Mouse (Mus musculus) kidney, adult 2 months (tissue): ENCODE measurements around the gene AC131692.1. TPM values are rescaled to one million over a fixed set of nuclear protein-coding genes. Genes with fewer than 3 reads are reported as not detected.

Experiments used
- DNase-seq: peaks from one replicate; pipeline ENCODE4 v3.0.0; 2021
- H3K27ac ChIP-seq: fragments of 200-500 bp; 2 replicates; pipeline ENCODE4 v1.5.1; 2012; ENCODE audit warnings: low read depth, low read length, control low read depth, inconsistent platforms; ENCODE audit not compliant: insufficient read depth
- H3K27me3 ChIP-seq: fragments of 200-500 bp; replicated peaks from 2 replicates; pipeline ENCODE4 v1.6.1; 2012; ENCODE audit warnings: mild to moderate bottlenecking, moderate library complexity, low read length, inconsistent platforms; ENCODE audit not compliant: control insufficient read depth, insufficient read depth
- H3K36me3 ChIP-seq: fragments of 200-500 bp; 2 replicates; pipeline ENCODE4 v1.6.1; 2012; ENCODE audit warnings: mild to moderate bottlenecking, moderate library complexity, low read length, inconsistent platforms; ENCODE audit not compliant: control insufficient read depth, insufficient read depth
- H3K4me1 ChIP-seq: fragments of 200-500 bp; 2 replicates; pipeline ENCODE4 v1.6.1; 2011; ENCODE audit warnings: low read length; ENCODE audit not compliant: control insufficient read depth, insufficient read depth
- H3K4me3 ChIP-seq: fragments of 200-500 bp; 2 replicates; pipeline ENCODE4 v1.5.1; 2011; ENCODE audit warnings: mild to moderate bottlenecking, low read depth, low read length, control low read depth; ENCODE audit not compliant: insufficient read depth
- CTCF ChIP-seq: fragments of 200-500 bp; conservative IDR thresholded peaks from 2 replicates; pipeline ENCODE4 v1.5.1; 2011; ENCODE audit warnings: low read depth, mild to moderate bottlenecking, control low read depth, low read length, moderate library complexity, mixed read lengths; ENCODE audit not compliant: insufficient read depth, insufficient read length
- POLR2A ChIP-seq: fragments of 200-500 bp; IDR thresholded peaks from one replicate; pipeline ENCODE4 v1.6.1; 2011; ENCODE audit warnings: low read depth, low read length, control low read depth
- WGBS: fragments of 180-500 bp; shearing (Covaris S2); methylation state at CpG from one replicate; pipeline ENCODE4 v1.1.7; 2018; 5-methylcytosine and 5-hydroxymethylcytosine counted together
- polyA plus RNA-seq: library from polyadenylated mRNA; depleted of rRNA; stranded (reverse); fragments of >200 nt; gene quantifications from 2 replicates; pipeline ENCODE4 v1.2.3, GENCODE M21; 2012

Gene AC131692.1
- polyA plus RNA-seq, 1 experiment = not detected

DNA sequence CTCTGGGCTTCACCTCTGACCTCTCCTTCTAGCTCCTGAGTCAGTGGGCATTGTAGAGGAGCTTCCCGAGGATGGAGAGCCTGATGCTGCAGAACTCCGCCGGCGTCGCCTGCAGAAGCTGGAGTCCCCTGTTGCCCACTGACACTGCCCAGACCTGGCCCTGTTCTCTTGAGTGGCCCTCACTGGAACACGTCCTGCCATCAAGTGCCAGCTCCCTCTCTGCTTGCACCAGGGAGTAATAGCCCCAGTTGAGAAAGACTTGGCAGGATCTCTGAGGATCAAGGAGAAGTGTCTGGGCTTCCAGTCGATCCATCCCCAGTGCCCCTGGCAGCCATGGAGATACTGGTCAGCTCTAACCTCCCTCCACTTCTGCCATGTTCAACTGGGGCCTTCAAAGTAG, 41.7 kb upstream of the AC131692.1 start:
- peaks cover 3% of the 10 kb centered on the region for H3K36me3 ChIP-seq
- no peak overlapping the region for H3K27ac ChIP-seq
- H3K4me1 ChIP-seq = peaks cover 10% of the 10 kb centered on the region; the same call in 1 of the 2 replicates
- DNase-seq = no peak
- WGBS = 86% methylated on average over 7 of the region's 7 CpGs
- no peak overlapping the region for H3K4me3 ChIP-seq
- H3K27me3 ChIP-seq = no peaks in the 10 kb centered on the region
- TF ChIP-seq POLR2A = no peak
- TF ChIP-seq CTCF = no peak

DNA sequence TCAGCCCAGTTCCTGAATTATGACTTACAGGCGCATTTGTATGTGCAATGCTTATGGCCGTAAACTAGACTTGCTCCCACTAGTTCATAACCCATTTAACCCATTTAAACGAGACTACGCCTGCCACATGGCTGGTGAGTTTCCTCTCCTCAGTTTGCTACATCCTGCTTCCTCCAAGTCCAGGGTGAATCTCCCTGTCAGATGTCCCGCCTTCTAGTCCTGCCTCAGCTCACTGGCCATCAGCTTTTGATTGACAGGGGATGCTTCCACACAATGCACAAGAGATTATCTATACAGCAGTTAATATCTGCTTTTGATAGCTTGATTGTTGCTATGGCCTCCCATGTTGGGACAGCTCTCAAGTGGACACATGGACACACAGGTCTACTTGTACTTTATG, 39.9 kb upstream of the AC131692.1 start:
- 72% methylated on average over 5 of the region's 5 CpGs for WGBS
- Histone ChIP-seq H3K4me3 (no peak overlapping the region), H3K36me3 (peaks cover 3% of the 10 kb centered on the region), H3K27ac (no peak overlapping the region), H3K4me1 (peaks cover 5% of the 10 kb centered on the region; the same call in 1 of the 2 replicates), H3K27me3 (no peaks in the 10 kb centered on the region)
- TF ChIP-seq CTCF = no peak
- no peak for TF ChIP-seq POLR2A
- no peak for DNase-seq

DNA sequence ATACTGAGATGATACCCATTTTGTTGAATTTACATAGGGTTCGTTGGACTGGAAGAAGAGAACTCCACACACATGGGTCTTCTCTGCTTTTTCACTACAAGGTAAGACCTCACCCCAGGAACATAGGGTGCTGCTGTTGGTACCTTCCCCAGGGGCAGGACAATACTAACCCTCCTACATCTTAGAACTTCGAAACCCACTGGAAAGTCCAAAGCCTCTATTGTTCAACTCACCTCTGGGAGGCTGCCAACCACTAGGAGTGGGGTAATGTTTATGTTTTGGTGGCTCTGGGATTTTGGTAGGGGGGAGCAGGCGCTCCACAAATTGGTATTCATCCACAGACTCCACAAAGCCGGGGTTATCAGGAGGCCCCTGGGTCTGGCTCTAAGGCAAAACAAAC, 37.5 kb upstream of the AC131692.1 start:
- H3K27me3 ChIP-seq = no peaks in the 10 kb centered on the region
- no peak overlapping the region for H3K4me3 ChIP-seq
- peaks cover 5% of the 10 kb centered on the region; the same call in 1 of the 2 replicates for H3K4me1 ChIP-seq
- TF ChIP-seq CTCF (no peak), POLR2A (no peak)
- WGBS = 45% methylated on average over 4 of the region's 4 CpGs
- no peak overlapping the region for H3K27ac ChIP-seq
- H3K36me3 ChIP-seq = peaks cover 3% of the 10 kb centered on the region
- DNase-seq = no peak

DNA sequence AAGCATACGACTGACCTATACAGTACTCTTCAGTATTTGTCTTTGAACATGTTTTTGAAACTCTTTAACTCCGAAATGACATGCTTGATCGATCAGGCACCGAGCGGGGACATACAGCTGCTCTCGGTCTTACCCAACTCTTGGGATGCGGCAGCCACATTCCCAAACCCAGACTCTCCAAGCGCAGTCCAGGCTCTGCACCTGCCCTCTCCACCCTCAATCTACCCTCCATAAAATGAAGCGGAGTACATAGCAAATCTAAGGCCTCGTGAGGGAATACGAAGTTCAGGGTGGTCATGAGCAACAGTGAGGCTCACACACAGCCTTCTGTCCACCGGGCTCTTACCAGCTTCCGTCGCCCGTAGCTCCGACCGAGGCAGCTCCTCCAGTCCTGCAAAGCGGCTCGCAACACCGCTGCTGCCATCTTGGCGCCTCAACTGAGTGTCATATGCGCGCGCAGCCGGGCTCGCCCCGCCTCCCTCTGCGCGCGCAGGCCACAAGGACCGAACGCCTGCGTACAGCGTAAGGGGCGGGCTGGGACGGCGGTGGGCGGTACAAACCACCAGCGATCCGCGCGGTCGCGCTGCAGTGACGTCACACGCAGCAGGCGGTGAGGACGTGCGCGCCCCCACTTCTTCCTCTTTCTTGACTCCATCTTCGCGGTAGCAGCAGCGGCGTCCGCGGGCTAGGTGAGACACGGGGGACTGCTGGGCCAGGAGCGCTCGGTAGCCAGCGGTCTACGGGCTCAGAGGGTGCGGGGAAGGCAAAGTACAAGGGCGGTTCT, 36.7 kb upstream of the AC131692.1 start, which contains the start of the genes Mrpl49 and Fau:
Gene Mrpl49, minus strand, starts transcription at position 473 of the 784 bp plus-strand sequence.
Gene Fau, plus strand, starts transcription at position 532 of the 784 bp plus-strand sequence.
- Histone ChIP-seq H3K27ac (peak within 1 kb of the TSS; percentile 76), H3K4me1 (peaks cover 9% of the 10 kb centered on the region), H3K36me3 (peaks cover 3% of the 10 kb centered on the region; the same call in 1 of the 2 replicates), H3K4me3 (peak within 1 kb of the TSS; percentile 89), H3K27me3 (no peaks in the 10 kb centered on the region)
- TF ChIP-seq POLR2A (peak; percentile 72), CTCF (no peak)
- DNase-seq = peak; percentile 99
- under 1% methylated on average over 63 of the region's 63 CpGs for WGBS

DNA sequence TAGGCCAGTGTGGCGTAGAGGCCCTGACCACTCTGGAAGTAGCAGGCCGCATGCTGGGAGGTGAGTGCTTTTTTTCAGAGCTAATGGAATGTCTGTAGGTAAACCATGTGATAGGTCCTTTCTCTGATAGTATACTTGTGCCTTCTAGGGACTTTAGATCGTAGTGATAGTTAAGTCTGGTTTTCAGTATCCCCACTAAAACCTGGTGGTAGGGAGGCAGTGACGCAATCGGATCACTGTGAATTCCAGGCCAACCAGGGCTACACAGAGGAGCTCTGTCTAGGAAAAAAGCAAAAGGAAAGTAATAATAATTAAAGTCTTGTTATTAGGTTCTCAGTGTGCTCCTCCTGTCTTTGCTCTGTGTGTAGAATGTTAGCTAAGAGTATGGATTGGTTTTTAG, 35.7 kb upstream of the AC131692.1 start:
- no peak for TF ChIP-seq POLR2A
- no peak for TF ChIP-seq CTCF
- Histone ChIP-seq H3K36me3 (no peaks in the 10 kb centered on the region; the same call in 1 of the 2 replicates), H3K4me1 (peaks cover 14% of the 10 kb centered on the region), H3K27me3 (no peaks in the 10 kb centered on the region), H3K4me3 (peak overlapping the region; percentile 83), H3K27ac (peak overlapping the region; percentile 76)
- no peak for DNase-seq
- 20% methylated on average over 5 of the region's 5 CpGs for WGBS

DNA sequence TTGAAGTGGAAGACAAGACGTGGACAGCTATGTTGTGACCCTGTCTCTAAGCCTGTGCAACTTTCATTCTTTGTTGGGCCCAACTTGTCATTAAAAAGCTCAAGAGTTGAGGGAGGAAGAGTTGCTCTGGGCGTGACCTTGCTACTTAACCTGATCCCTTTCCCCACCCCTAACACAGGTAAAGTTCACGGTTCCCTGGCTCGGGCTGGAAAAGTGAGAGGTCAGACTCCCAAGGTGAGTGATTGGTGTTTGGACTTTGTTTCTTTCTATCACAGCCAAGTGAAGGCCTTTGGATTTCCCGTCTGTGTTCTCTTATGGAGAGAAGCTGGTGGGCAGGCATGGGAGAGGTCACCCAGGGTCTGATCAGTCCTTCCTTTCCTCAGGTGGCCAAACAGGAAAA, 35.3 kb upstream of the AC131692.1 start:
- H3K4me3 ChIP-seq = peak overlapping the region; percentile 83
- peak; percentile 60 for DNase-seq
- TF ChIP-seq POLR2A (no peak), CTCF (no peak)
- H3K36me3 ChIP-seq = no peaks in the 10 kb centered on the region
- peaks cover 14% of the 10 kb centered on the region for H3K4me1 ChIP-seq
- peak overlapping the region; percentile 13; the same call in 1 of the 2 replicates for H3K27ac ChIP-seq
- WGBS = 43% methylated on average over 5 of the region's 5 CpGs
- H3K27me3 ChIP-seq = no peaks in the 10 kb centered on the region

DNA sequence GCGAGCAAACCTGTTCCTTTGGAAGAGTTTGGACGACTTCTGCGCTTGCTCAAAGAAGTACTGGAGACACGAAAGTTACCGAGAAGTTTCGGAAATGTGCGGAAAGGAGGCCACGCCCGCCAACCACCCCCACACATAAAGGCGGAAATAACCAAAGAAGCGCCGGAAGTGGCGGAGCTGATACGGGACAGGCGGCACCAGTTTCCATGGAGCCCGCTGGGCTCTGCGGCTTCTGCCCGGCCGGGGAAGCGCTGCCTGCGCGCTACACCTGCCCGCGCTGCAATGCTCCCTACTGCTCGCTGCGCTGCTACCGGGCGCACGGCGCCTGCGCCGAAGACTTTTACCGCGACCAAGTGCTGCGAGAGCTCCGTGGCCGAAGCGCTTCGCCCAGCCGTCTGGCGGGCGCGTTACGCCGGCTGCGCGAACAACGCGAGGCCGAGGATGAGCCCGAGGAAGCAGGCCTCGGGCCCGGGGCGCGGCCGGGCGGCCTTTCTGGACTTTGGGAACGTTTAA, 33.1 kb upstream of the AC131692.1 start, which contains the start of gene Znhit2:
Gene Znhit2, plus strand, starts transcription at position 172 of the 513 bp plus-strand sequence.
- Histone ChIP-seq H3K4me3 (peak within 1 kb of the TSS; percentile 92), H3K27me3 (no peaks in the 10 kb centered on the region), H3K27ac (peak within 1 kb of the TSS; percentile 67), H3K36me3 (no peaks in the 10 kb centered on the region), H3K4me1 (peaks cover 14% of the 10 kb centered on the region)
- WGBS = under 1% methylated on average over 58 of the region's 58 CpGs
- TF ChIP-seq POLR2A = peak; percentile 44
- TF ChIP-seq CTCF = no peak
- peak; percentile 98 for DNase-seq
